Mouse (Mus musculus) embryonic facial prominence, embryonic 14.5 days (tissue): ENCODE measurements at regions not wholly inside any gene's neighbourhood (a gene's known extent, or its start where the extent isn't known, plus 50 kb on each side); places are given as distances from the start of the nearest gene placed in this dataset.
A peak's percentile ranks its signal among the peaks of the same experiment; 100 is the strongest.

Source experiments
- ATAC-seq: fragments of 200-750 bp; cut with Nextera tagmentation; 2 replicates; pipeline ENCODE4 v1.8.0; 2017; ENCODE audit warnings: low read depth, moderate number of reproducible peaks, moderate TSS enrichment
- DNase-seq: peaks from one replicate; pipeline ENCODE4 v3.0.0-alpha.2; 2015; ENCODE audit warnings: low spot score
- H3K27ac ChIP-seq: fragments of 300-500 bp; sonication (generic); replicated peaks from 2 replicates; pipeline ENCODE4 v1.5.1; 2014; ENCODE audit warnings: low read depth, mild to moderate bottlenecking, low read length, moderate library complexity
- H3K27me3 ChIP-seq: fragments of 300-500 bp; sonication (generic); replicated peaks from 2 replicates; pipeline ENCODE4 v1.6.1; 2014; ENCODE audit warnings: low read length; ENCODE audit not compliant: control insufficient read depth, insufficient read depth
- H3K36me3 ChIP-seq: fragments of 300-500 bp; sonication (generic); 2 replicates; pipeline ENCODE4 v1.6.1; 2014; ENCODE audit warnings: low read length, mixed read lengths; ENCODE audit not compliant: control insufficient read depth, insufficient read depth
- H3K4me1 ChIP-seq: fragments of 300-500 bp; sonication (generic); 2 replicates; pipeline ENCODE4 v1.6.1; 2014; ENCODE audit warnings: antibody characterized with exemption, low read length; ENCODE audit not compliant: control insufficient read depth, insufficient read depth
- H3K4me2 ChIP-seq: fragments of 300-500 bp; sonication (generic); 2 replicates; pipeline ENCODE4 v1.6.1; 2014; ENCODE audit warnings: low read depth, mild to moderate bottlenecking, low read length, moderate library complexity, mixed read lengths
- H3K4me3 ChIP-seq: fragments of 300-500 bp; sonication (generic); 2 replicates; pipeline ENCODE4 v1.5.1; 2014; ENCODE audit warnings: low read depth, mild to moderate bottlenecking, low read length
- H3K9ac ChIP-seq: fragments of 300-500 bp; sonication (generic); 2 replicates; pipeline ENCODE4 v1.6.1; 2014; ENCODE audit warnings: low read depth, mild to moderate bottlenecking, low read length, moderate library complexity, mixed read lengths
- H3K9me3 ChIP-seq: fragments of 300-500 bp; sonication (generic); 2 replicates; pipeline ENCODE4 v1.6.1; 2016; ENCODE audit warnings: low read length; ENCODE audit not compliant: control insufficient read depth
- WGBS: fragments of 180-500 bp; shearing (Covaris S2); extraction: QIAGEN DNeasy Blood & Tissue Kit; methylation state at CpG from one replicate; pipeline ENCODE4 v1.1.7; 2014; 5-methylcytosine and 5-hydroxymethylcytosine counted together

- Histone ChIP-seq H3K9me3 (no peaks in the 10 kb centered on the region), H3K4me1 (no peaks in the 10 kb centered on the region), H3K27me3 (no peaks in the 10 kb centered on the region), H3K4me3 (no peak overlapping the region), H3K36me3 (no peaks in the 10 kb centered on the region), H3K27ac (no peak overlapping the region), H3K9ac (no peak overlapping the region), H3K4me2 (no peak overlapping the region)
- 72% methylated on average over 2 of the region's 2 CpGs for WGBS
- no peak for ATAC-seq
- DNase-seq = no peak
Measured at GRCm38 (mm10) chr14:17347286-17347685, 312.8 kb upstream of the Thrb start.

DNA sequence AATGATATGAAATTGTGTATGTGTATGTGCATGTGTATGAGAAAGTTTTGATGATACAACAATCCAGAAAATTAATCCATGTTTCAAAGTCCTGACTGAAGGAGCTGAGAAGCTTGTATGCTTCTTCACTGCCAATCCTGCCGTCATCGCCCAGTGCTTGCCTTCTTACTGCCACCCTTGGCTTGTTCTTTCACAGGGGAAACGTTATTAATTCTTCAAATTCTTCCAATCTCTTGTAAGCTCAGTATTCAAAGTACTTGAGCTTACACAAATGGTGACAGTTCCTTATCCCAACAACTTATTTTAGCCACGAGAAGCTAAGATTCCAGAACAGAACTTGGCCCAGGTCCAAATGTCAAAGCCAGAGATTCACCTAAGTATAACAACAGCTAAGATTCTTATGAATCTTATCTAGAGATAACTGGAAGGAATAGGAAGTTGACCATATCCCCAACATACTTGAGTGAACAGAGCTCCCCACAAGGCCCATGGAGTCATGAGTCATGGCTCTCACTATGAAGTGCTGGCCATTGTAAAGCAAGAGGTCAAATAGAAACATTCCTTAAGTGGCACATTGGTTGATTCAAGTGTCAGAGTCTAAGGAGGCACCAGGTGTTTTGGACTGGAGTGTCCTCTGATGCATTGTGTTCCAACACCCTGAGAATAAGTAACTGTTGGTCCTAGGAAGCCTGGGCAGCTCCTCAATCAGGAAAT, 307.6 kb upstream of the Thrb start:
- Histone ChIP-seq H3K27me3 (no peaks in the 10 kb centered on the region), H3K4me1 (no peaks in the 10 kb centered on the region), H3K4me3 (no peak overlapping the region), H3K36me3 (no peaks in the 10 kb centered on the region), H3K4me2 (no peak overlapping the region), H3K9ac (no peak overlapping the region), H3K27ac (no peak overlapping the region), H3K9me3 (no peaks in the 10 kb centered on the region)
- DNase-seq (no peak), ATAC-seq (no peak)
- WGBS = 75% methylated on average over 4 of the region's 4 CpGs

DNA sequence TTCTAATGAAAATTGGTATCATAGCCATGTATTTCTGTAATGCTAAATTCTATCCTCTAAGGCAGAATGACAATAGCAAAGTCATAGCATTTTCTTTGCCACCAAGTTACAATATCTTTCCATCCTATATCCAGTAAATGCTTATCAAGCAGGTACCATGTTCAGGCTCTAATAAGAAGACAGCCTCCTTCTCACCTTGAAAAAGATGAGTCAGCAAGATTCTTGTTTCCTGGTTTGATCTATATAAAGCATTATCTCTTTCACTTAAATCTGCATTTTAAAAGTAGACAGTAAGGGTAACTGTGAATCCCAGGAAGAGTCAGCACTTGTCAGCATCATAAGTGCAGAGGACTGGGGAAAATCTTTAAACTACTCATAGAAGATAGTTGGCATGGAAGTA, 298.2 kb upstream of the Thrb start:
- Histone ChIP-seq H3K9me3 (no peaks in the 10 kb centered on the region), H3K4me2 (no peak overlapping the region), H3K27me3 (no peaks in the 10 kb centered on the region), H3K4me1 (no peaks in the 10 kb centered on the region), H3K27ac (no peak overlapping the region), H3K4me3 (no peak overlapping the region), H3K9ac (no peak overlapping the region), H3K36me3 (no peaks in the 10 kb centered on the region)
- no peak for DNase-seq
- no peak for ATAC-seq

GRCm38 (mm10) chr14:17402751-17403479, 257.1 kb upstream of the Thrb start:
- Histone ChIP-seq H3K27ac (no peak overlapping the region), H3K4me1 (0 out of 2 replicates have a peak, but pooled peaks cover under 1% of the 10 kb centered on the region), H3K4me2 (no peak overlapping the region), H3K27me3 (no peaks in the 10 kb centered on the region), H3K4me3 (no peak overlapping the region), H3K36me3 (no peaks in the 10 kb centered on the region), H3K9me3 (no peaks in the 10 kb centered on the region), H3K9ac (no peak overlapping the region)
- ATAC-seq = peak; percentile 77
- peak; percentile 85 for DNase-seq
- 30% methylated on average over 7 of the region's 7 CpGs for WGBS

DNA sequence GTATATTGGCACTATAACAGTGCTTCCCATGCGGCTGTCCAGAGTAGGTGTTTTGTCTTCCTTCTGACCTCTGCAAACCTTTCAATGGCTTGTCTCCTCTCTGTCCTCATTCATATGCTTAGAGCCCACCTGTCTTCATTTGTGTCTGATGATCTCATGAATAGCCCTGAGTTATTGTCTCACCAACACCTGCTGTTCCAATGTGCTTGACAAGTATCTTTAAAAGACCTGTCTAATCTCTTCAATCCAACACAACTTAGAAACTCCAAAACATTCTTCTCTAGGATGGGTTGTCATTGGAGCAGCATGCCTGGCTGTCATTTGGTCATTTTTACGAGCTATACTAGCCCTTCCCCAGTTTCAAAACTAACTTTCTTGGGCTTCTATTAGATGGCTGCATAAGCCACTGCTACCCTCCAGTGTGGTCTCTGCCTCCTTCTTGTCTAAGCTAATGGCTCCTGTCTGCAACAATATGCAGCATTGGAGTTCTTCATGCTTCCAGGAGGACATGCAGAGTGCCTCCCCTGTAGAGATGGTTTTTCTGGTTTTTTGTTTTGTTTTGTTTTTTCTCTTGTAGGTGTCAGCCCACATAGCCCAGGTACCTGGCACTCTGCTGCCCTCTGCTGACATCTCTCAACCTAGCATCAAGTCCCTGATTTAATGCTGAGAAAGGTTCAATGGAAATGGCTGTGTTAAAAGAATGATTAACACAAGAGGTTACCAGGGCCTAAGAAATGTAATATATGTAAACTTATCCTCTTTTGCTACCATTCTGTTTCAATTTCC, 254.3 kb upstream of the Thrb start:
- ATAC-seq = peak; percentile 38; the same call in 1 of the 2 replicates
- no peak overlapping the region for H3K4me2 ChIP-seq
- no peaks in the 10 kb centered on the region for H3K27me3 ChIP-seq
- 73% methylated on average over 2 of the region's 2 CpGs for WGBS
- H3K4me3 ChIP-seq = no peak overlapping the region
- no peak overlapping the region for H3K27ac ChIP-seq
- no peak overlapping the region for H3K9ac ChIP-seq
- H3K36me3 ChIP-seq = no peaks in the 10 kb centered on the region
- H3K9me3 ChIP-seq = no peaks in the 10 kb centered on the region
- DNase-seq = peak; percentile 58
- 0 out of 2 replicates have a peak, but pooled peaks cover 3% of the 10 kb centered on the region for H3K4me1 ChIP-seq

- H3K27me3 ChIP-seq = no peaks in the 10 kb centered on the region
- ATAC-seq = no peak
- 0 out of 2 replicates have a peak, but pooled peaks cover 3% of the 10 kb centered on the region for H3K4me1 ChIP-seq
- no peak overlapping the region for H3K4me3 ChIP-seq
- no peak overlapping the region for H3K4me2 ChIP-seq
- no peaks in the 10 kb centered on the region for H3K36me3 ChIP-seq
- no peaks in the 10 kb centered on the region for H3K9me3 ChIP-seq
- no peak overlapping the region for H3K27ac ChIP-seq
- no peak for DNase-seq
- H3K9ac ChIP-seq = no peak overlapping the region
Measured at GRCm38 (mm10) chr14:17406879-17407278, 253.2 kb upstream of the Thrb start.

DNA sequence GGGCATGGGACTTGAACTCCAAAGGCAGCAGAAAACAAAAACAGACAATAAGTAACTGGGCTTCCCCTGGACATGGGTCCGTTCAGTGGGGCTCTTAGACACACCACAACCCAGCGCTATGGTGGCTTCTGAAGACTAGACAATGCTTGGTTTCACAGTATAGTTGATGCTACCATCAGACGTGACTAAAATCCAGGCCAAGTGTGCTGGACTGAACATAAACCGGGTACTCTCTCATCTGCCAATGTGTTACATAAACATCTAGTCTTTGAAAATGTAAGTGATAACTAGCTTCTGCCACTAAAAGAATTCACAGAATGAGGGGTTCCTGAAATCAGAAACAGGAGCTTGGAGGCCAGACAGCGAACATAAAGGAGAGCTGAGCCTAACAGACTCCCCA, 251.7 kb upstream of the Thrb start:
- 63% methylated on average over 5 of the region's 5 CpGs for WGBS
- Histone ChIP-seq H3K4me1 (0 out of 2 replicates have a peak, but pooled peaks cover 3% of the 10 kb centered on the region), H3K4me3 (no peak overlapping the region), H3K36me3 (no peaks in the 10 kb centered on the region), H3K9me3 (no peaks in the 10 kb centered on the region), H3K9ac (no peak overlapping the region), H3K4me2 (no peak overlapping the region), H3K27me3 (no peaks in the 10 kb centered on the region), H3K27ac (no peak overlapping the region)
- DNase-seq (no peak), ATAC-seq (no peak)

DNA sequence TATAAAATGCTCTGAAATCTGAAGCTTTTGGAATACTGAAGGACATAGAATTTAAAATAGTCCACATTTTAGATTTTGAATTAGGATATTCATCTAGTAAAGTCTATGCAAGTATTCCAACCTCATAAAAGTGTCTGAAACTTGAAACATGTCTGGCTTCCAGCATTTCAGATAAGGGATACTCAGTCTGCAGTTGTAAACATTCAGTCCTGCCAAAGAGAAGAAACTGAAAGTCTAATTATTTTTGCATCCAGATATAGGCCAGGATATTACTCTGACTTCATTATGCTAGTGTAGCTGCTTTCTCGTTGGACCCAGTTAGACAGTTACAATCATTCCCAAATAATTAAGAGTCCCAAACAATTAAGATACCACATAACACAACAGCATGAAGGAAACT, 251.2 kb upstream of the Thrb start:
- no peak overlapping the region for H3K9ac ChIP-seq
- no peaks in the 10 kb centered on the region for H3K36me3 ChIP-seq
- H3K4me2 ChIP-seq = no peak overlapping the region
- H3K4me3 ChIP-seq = no peak overlapping the region
- H3K4me1 ChIP-seq = 0 out of 2 replicates have a peak, but pooled peaks cover 3% of the 10 kb centered on the region
- WGBS = 67% methylated on average over 1 of the region's 1 CpGs
- no peaks in the 10 kb centered on the region for H3K9me3 ChIP-seq
- H3K27ac ChIP-seq = no peak overlapping the region
- DNase-seq (no peak), ATAC-seq (no peak)
- no peaks in the 10 kb centered on the region for H3K27me3 ChIP-seq
